Mouse (Mus musculus) ovary, postnatal 14 days (tissue): Measurements from ENCODE around the gene Nedd9.

Experiments
- DNase-seq: peaks from one replicate; pipeline ENCODE4 v3.0.0; 2022; ENCODE audit warnings: low spot score

The Nedd9 gene

GRCm38 (mm10) chr13:41491981-41492702 is 5.0 kb upstream of the Nedd9 start:
- DNase-seq = no peak

GRCm38 (mm10) chr13:41491522-41491921 is 4.4 kb upstream of the Nedd9 start:
- no peak for DNase-seq

GRCm38 (mm10) chr13:41490282-41490681 is 3.1 kb upstream of the Nedd9 start:
- DNase-seq = no peak

GRCm38 (mm10) chr13:41489705-41490275 is 2.6 kb upstream of the Nedd9 start:
- DNase-seq = no peak

- DNase-seq = no peak
Observed at GRCm38 (mm10) chr13:41487409-41487743, 214 bp upstream of the Nedd9 start.

GRCm38 (mm10) chr13:41483966-41484365 is 3.2 kb downstream of the Nedd9 start:
- DNase-seq = no peak

GRCm38 (mm10) chr13:41482408-41483011 is 4.7 kb downstream of the Nedd9 start:
- no peak for DNase-seq

GRCm38 (mm10) chr13:41479737-41480435 is 7.3 kb downstream of the Nedd9 start:
- no peak for DNase-seq

- DNase-seq = no peak
Observed at GRCm38 (mm10) chr13:41476216-41476615, 10.9 kb downstream of the Nedd9 start.

GRCm38 (mm10) chr13:41474365-41474764 is 12.8 kb downstream of the Nedd9 start:
- DNase-seq = no peak

- no peak for DNase-seq
Observed at GRCm38 (mm10) chr13:41473504-41473903, 13.7 kb downstream of the Nedd9 start.

- no peak for DNase-seq
Observed at GRCm38 (mm10) chr13:41472878-41473424, 14.2 kb downstream of the Nedd9 start.

GRCm38 (mm10) chr13:41468277-41468676 is 18.9 kb downstream of the Nedd9 start:
- no peak for DNase-seq

GRCm38 (mm10) chr13:41467036-41467435 is 20.1 kb downstream of the Nedd9 start:
- no peak for DNase-seq

GRCm38 (mm10) chr13:41466616-41467015 is 20.5 kb downstream of the Nedd9 start:
- no peak for DNase-seq

GRCm38 (mm10) chr13:41466191-41466590 is 21.0 kb downstream of the Nedd9 start:
- no peak for DNase-seq

- no peak for DNase-seq
Observed at GRCm38 (mm10) chr13:41461418-41461817, 25.7 kb downstream of the Nedd9 start.

GRCm38 (mm10) chr13:41459683-41460286 is 27.4 kb downstream of the Nedd9 start:
- DNase-seq = no peak

GRCm38 (mm10) chr13:41458709-41459108 is 28.5 kb downstream of the Nedd9 start:
- no peak for DNase-seq

- no peak for DNase-seq
Observed at GRCm38 (mm10) chr13:41457798-41458390, 29.3 kb downstream of the Nedd9 start.

- no peak for DNase-seq
Observed at GRCm38 (mm10) chr13:41457030-41457797, 29.9 kb downstream of the Nedd9 start.
